Mouse (Mus musculus) left cerebral cortex, postnatal 25 days (tissue): ENCODE data around the gene Gm20809. TPM values are rescaled to one million over a fixed set of nuclear protein-coding genes. Genes with fewer than 3 reads are reported as not detected.
"Not testable (repeated sequence)": the region's sequence is repeated elsewhere in the genome, so short reads cannot be mapped to it uniquely, and the experiment has no call there.

Experiments
- DNase-seq, 2 experiments: peaks; one replicate each; pipeline ENCODE4 v3.0.0; 2022; ENCODE audit warnings: low spot score in 2 of 2, mixed read lengths in 1 of 2
- intact Hi-C: fragments of 180-260 bp; cut with DNase I; formaldehyde crosslinking; loops from one replicate; pipeline ENCODE4 v1.15.1; 2025
- total RNA-seq, 2 experiments: library from RNA; stranded (reverse); gene quantifications; 2 replicates each; pipeline ENCODE4 v1.2.3; 2021

Gene Gm20809
- not detected for total RNA-seq

DNA sequence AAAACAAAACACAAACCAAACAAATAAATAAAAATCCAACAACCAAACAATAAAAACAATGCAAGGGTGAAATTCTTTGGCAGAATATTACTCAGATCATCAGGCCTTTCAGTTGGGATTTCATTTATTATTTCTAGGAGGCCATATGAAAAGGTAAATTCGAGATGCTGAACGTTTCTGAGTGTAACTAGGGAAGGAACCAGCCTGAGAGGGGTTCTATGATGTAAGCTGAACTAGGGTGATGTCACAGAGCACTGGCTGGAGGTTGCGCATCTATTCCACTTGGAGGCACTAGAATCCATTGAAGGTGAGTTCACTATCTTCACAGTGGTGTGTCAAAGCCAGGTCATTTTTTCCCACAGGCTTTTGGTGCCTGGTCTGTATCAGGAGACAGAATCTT, at the start of gene Gm20809:
TSS of gene Gm20809 (plus strand) at position 301 of the 400 bp plus-strand sequence.
- intact Hi-C loops, DNase-seq: not testable (repeated sequence)
